Mouse (Mus musculus): ENCODE results near the gene Slc35f1. TPM values are rescaled to one million over a fixed set of nuclear protein-coding genes. Genes with fewer than 3 reads are reported as not detected.

Gene Slc35f1
- polyA plus RNA-seq, 1 experiment from 2014 or later = 2.1 TPM

DNA sequence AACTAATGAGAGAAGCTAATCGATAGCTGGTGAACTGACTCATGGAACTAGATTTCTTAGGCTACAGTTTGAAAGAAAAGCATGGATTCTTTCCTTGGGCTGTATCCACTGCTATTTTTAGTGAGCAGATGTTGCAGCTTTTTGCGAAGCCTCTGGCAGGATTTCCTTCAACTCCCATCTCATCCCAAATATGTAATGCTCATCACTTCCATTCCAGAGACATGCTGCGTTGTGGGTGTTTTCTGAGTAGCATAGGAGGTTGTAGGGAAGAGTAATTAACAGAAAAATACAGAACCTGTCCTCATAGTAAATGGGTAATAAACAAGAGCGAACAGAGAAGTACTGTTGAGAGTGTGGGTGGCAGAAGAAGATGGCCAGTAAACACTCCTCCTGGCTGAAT, 21.8 kb downstream of the Slc35f1 start:
- no peak overlapping the region for H3K4me2 ChIP-seq (ENCODE audit: low read length)
- TF ChIP-seq CTCF (IDR thresholded peaks at IDR 0.05; ENCODE audit: low read depth) = no peak
- no peak overlapping the region for H3K27ac ChIP-seq
- H3K27me3 ChIP-seq (ENCODE audit: insufficient read depth, low read length) = no peaks in the 10 kb centered on the region
- no peaks in the 10 kb centered on the region for H3K4me1 ChIP-seq (replicated peaks; ENCODE audit: insufficient read depth, low read length)
- ATAC-seq (replicated peaks; ENCODE audit: low FRiP score, low read depth) = no peak
- 82% methylated on average over 4 of the region's 4 CpGs for WGBS
- no peak overlapping the region for H3K4me3 ChIP-seq (replicated peaks; ENCODE audit: low read depth, low read length)
- H3K9ac ChIP-seq (ENCODE audit: low read depth, low read length) = no peak overlapping the region
- no peaks in the 10 kb centered on the region for H3K36me3 ChIP-seq (ENCODE audit: insufficient read depth, low read length)
- H3K9me3 ChIP-seq (replicated peaks; ENCODE audit: low read length) = no peaks in the 10 kb centered on the region
- DNase-seq (ENCODE audit: low spot score) = no peak

DNA sequence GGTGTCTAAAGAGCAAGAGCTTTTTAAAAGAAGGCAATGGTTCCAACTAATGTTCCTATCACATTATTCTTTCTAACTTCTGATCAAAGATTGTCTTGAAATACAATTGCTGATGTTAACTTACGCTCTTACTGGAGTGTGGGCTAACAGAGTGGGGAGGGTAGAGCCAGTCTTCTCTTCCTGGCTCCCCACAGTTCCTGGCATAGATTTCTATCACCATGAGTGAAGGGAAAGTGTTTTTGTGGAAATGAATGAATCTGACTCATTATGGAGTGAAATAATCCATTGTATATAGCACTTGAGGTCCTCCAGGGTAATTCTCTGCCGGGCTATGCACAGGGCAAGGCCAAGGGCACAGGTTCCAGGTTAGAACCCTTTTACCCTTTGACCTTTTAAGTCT, 24.2 kb downstream of the Slc35f1 start:
- no peak overlapping the region for H3K4me3 ChIP-seq (replicated peaks; ENCODE audit: low read depth, low read length)
- no peak overlapping the region for H3K4me2 ChIP-seq (ENCODE audit: low read length)
- ATAC-seq (replicated peaks; ENCODE audit: low FRiP score, low read depth) = no peak
- H3K27me3 ChIP-seq (ENCODE audit: insufficient read depth, low read length) = no peaks in the 10 kb centered on the region
- H3K9me3 ChIP-seq (replicated peaks; ENCODE audit: low read length) = no peaks in the 10 kb centered on the region
- H3K27ac ChIP-seq = no peak overlapping the region
- no peaks in the 10 kb centered on the region for H3K4me1 ChIP-seq (replicated peaks; ENCODE audit: insufficient read depth, low read length)
- WGBS = 70% methylated on average over 2 of the region's 2 CpGs
- no peak for TF ChIP-seq CTCF (IDR thresholded peaks at IDR 0.05; ENCODE audit: low read depth)
- no peak for DNase-seq (ENCODE audit: low spot score)
- H3K9ac ChIP-seq (ENCODE audit: low read depth, low read length) = no peak overlapping the region
- no peaks in the 10 kb centered on the region for H3K36me3 ChIP-seq (ENCODE audit: insufficient read depth, low read length)

DNA sequence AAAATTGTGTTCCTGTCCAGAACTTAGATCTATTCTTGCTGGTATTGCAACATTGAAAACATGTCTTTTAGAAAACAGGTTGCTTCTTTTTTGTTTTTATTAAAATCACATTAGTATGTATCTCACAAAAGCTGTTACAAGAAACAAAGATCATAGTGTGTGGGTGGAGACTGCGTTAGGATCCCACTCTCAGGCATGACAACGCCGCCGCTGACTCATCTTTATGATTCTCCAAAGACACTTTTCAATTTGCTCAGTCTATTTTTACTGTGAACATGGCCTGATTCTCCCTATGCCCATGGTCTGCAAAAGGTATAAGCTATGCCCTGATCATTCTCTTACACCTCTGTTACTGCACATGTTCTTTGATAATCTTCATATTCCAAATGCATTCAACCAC, 24.8 kb downstream of the Slc35f1 start:
- Histone ChIP-seq H3K4me1 (replicated peaks; ENCODE audit: insufficient read depth, low read length) (no peaks in the 10 kb centered on the region), H3K9me3 (replicated peaks; ENCODE audit: low read length) (no peaks in the 10 kb centered on the region), H3K36me3 (ENCODE audit: insufficient read depth, low read length) (no peaks in the 10 kb centered on the region), H3K9ac (ENCODE audit: low read depth, low read length) (no peak overlapping the region), H3K27me3 (ENCODE audit: insufficient read depth, low read length) (no peaks in the 10 kb centered on the region), H3K4me2 (ENCODE audit: low read length) (no peak overlapping the region), H3K4me3 (replicated peaks; ENCODE audit: low read depth, low read length) (no peak overlapping the region), H3K27ac (no peak overlapping the region)
- no peak for TF ChIP-seq CTCF (IDR thresholded peaks at IDR 0.05; ENCODE audit: low read depth)
- DNase-seq (ENCODE audit: low spot score) (no peak), ATAC-seq (replicated peaks; ENCODE audit: low FRiP score, low read depth) (no peak)
- WGBS = 92% methylated on average over 4 of the region's 4 CpGs

- H3K9ac ChIP-seq (ENCODE audit: low read depth, low read length) = no peak overlapping the region
- ATAC-seq (replicated peaks; ENCODE audit: low FRiP score, low read depth) (no peak), DNase-seq (ENCODE audit: low spot score) (no peak)
- no peak for TF ChIP-seq CTCF (IDR thresholded peaks at IDR 0.05; ENCODE audit: low read depth)
- no peaks in the 10 kb centered on the region for H3K36me3 ChIP-seq (ENCODE audit: insufficient read depth, low read length)
- H3K27ac ChIP-seq = no peak overlapping the region
- no peaks in the 10 kb centered on the region for H3K4me1 ChIP-seq (replicated peaks; ENCODE audit: insufficient read depth, low read length)
- no peaks in the 10 kb centered on the region for H3K9me3 ChIP-seq (replicated peaks; ENCODE audit: low read length)
- H3K4me2 ChIP-seq (ENCODE audit: low read length) = no peak overlapping the region
- WGBS = 83% methylated on average over 1 of the region's 1 CpGs
- no peak overlapping the region for H3K4me3 ChIP-seq (replicated peaks; ENCODE audit: low read depth, low read length)
- no peaks in the 10 kb centered on the region for H3K27me3 ChIP-seq (ENCODE audit: insufficient read depth, low read length)
These were observed 28.0 kb downstream of the Slc35f1 start for GRCm38 (mm10) chr10:52718199-52718917.

- H3K4me1 ChIP-seq (replicated peaks; ENCODE audit: insufficient read depth, low read length) = no peaks in the 10 kb centered on the region
- H3K4me2 ChIP-seq (ENCODE audit: low read length) = no peak overlapping the region
- H3K36me3 ChIP-seq (ENCODE audit: insufficient read depth, low read length) = no peaks in the 10 kb centered on the region
- H3K27me3 ChIP-seq (ENCODE audit: insufficient read depth, low read length) = no peaks in the 10 kb centered on the region
- H3K9ac ChIP-seq (ENCODE audit: low read depth, low read length) = no peak overlapping the region
- no peak for ATAC-seq (replicated peaks; ENCODE audit: low FRiP score, low read depth)
- 83% methylated on average over 5 of the region's 5 CpGs for WGBS
- no peak overlapping the region for H3K4me3 ChIP-seq (replicated peaks; ENCODE audit: low read depth, low read length)
- no peaks in the 10 kb centered on the region for H3K9me3 ChIP-seq (replicated peaks; ENCODE audit: low read length)
- no peak for TF ChIP-seq CTCF (IDR thresholded peaks at IDR 0.05; ENCODE audit: low read depth)
- DNase-seq (ENCODE audit: low spot score) = no peak
- no peak overlapping the region for H3K27ac ChIP-seq
These were observed 36.3 kb downstream of the Slc35f1 start for GRCm38 (mm10) chr10:52726674-52727073.

DNA sequence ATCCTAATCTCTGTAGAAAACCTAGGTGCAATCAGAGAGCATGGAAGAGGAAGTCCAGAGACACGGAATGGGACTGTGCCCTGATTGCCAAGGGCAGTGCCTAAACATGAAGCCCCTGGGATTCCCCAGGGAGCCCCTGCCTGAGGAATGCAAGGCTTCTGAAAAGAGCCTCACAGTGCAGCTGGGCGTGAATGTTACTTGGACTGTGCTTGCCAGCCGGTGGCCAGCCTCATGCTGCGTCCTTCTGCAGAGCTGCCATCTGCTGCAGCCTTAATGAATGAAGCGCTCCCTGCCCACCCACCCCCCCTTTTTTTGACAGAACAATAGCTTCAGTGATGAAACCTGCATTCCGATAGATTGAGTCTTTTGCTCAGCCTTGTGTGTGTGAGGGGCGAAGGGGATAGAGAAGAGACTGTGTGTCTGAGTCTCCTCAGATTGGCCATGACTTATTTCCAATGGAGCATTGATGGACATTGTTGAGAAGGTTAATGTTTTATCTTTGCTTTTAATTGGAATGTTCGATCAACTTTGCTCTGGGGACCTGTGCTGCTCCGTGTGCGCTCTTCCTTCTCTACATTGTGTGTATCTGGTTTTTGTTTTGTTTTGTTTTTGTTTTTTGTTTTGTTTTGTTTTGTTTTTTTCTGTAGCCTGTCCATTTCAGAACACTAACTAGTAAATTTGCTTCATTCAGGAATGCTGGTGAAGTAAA, 52.5 kb downstream of the Slc35f1 start:
- Histone ChIP-seq H3K4me3 (replicated peaks; ENCODE audit: low read depth, low read length) (no peak overlapping the region), H3K4me1 (replicated peaks; ENCODE audit: insufficient read depth, low read length) (no peaks in the 10 kb centered on the region), H3K9me3 (replicated peaks; ENCODE audit: low read length) (no peaks in the 10 kb centered on the region), H3K4me2 (ENCODE audit: low read length) (no peak overlapping the region), H3K9ac (ENCODE audit: low read depth, low read length) (no peak overlapping the region), H3K36me3 (ENCODE audit: insufficient read depth, low read length) (no peaks in the 10 kb centered on the region), H3K27ac (no peak overlapping the region), H3K27me3 (ENCODE audit: insufficient read depth, low read length) (no peaks in the 10 kb centered on the region)
- DNase-seq (ENCODE audit: low spot score) (peak; percentile 22), ATAC-seq (replicated peaks; ENCODE audit: low FRiP score, low read depth) (peak; percentile 84)
- 19% methylated on average over 10 of the region's 10 CpGs for WGBS
- TF ChIP-seq CTCF (IDR thresholded peaks at IDR 0.05; ENCODE audit: low read depth) = no peak
